Mouse (Mus musculus) liver, embryonic 14.5 days (tissue): ENCODE results near the gene Tnnt3. TPM values are rescaled to one million over a fixed set of nuclear protein-coding genes. Genes with fewer than 3 reads are reported as not detected.

Experiments
- ATAC-seq: fragments of 200-750 bp; cut with Nextera tagmentation; 2 replicates; pipeline ENCODE4 v1.8.0; 2017; ENCODE audit warnings: moderate number of reproducible peaks, mild to moderate bottlenecking, moderate library complexity; ENCODE audit not compliant: insufficient read depth
- DNase-seq, 3 experiments: peaks; one replicate each; pipeline ENCODE4 v3.0.0-alpha.2; 2012 to 2013; ENCODE audit warnings: low read depth in 3 of 3, low spot score in 3 of 3
- H3K27ac ChIP-seq: fragments of 300-500 bp; sonication (generic); 2 replicates; pipeline ENCODE4 v1.5.1; 2014; ENCODE audit warnings: moderate library complexity, mild to moderate bottlenecking, control low read depth, inconsistent platforms
- H3K27me3 ChIP-seq: fragments of 300-500 bp; sonication (generic); 2 replicates; pipeline ENCODE4 v1.6.1; 2014; ENCODE audit warnings: mild to moderate bottlenecking, low read length, moderate library complexity; ENCODE audit not compliant: control insufficient read depth, insufficient read depth
- H3K36me3 ChIP-seq: fragments of 300-500 bp; sonication (generic); replicated peaks from 2 replicates; pipeline ENCODE4 v1.6.1; 2014; ENCODE audit warnings: low read depth; ENCODE audit not compliant: control insufficient read depth, insufficient read depth
- H3K4me1 ChIP-seq, 2 experiments: fragments of 200-500 bp in 1 of 2; fragments of 300-500 bp in 1 of 2; sonication (generic) in 1 of 2; replicated peaks; 2 replicates each; pipeline ENCODE4 v1.6.1; 2012 to 2014; ENCODE audit warnings: antibody characterized with exemption in 1 of 2, inconsistent platforms in 1 of 2, low read length in 1 of 2; ENCODE audit not compliant: control insufficient read depth in 2 of 2, insufficient read depth in 2 of 2
- H3K4me2 ChIP-seq: fragments of 300-500 bp; sonication (generic); 2 replicates; pipeline ENCODE4 v1.6.1; 2014; ENCODE audit warnings: low read depth, mild to moderate bottlenecking, control low read depth, moderate library complexity
- H3K4me3 ChIP-seq, 2 experiments: fragments of 200-500 bp in 1 of 2; fragments of 300-500 bp in 1 of 2; sonication (generic) in 1 of 2; 2 replicates each; pipeline ENCODE4 v1.5.1; 2012 to 2014; ENCODE audit warnings: low read depth in 2 of 2, low read length in 2 of 2, mild to moderate bottlenecking in 2 of 2, control low read depth in 1 of 2, inconsistent platforms in 1 of 2, moderate library complexity in 1 of 2; ENCODE audit not compliant: insufficient read depth in 1 of 2
- H3K9ac ChIP-seq: fragments of 300-500 bp; sonication (generic); replicated peaks from 2 replicates; pipeline ENCODE4 v1.6.1; 2014; ENCODE audit warnings: mild to moderate bottlenecking, control low read depth, moderate library complexity
- H3K9me3 ChIP-seq: fragments of 300-500 bp; sonication (generic); 2 replicates; pipeline ENCODE4 v1.6.1; 2016; ENCODE audit warnings: low read length, mixed read lengths; ENCODE audit not compliant: control insufficient read depth
- CTCF ChIP-seq: IDR thresholded peaks from 2 replicates; pipeline ENCODE4 v1.5.1; 2016; ENCODE audit warnings: antibody characterized with exemption, low read depth, control low read depth
- EP300 ChIP-seq: IDR thresholded peaks from 2 replicates; pipeline ENCODE4 v1.6.1; 2016; ENCODE audit warnings: antibody characterized with exemption, low read depth
- WGBS: fragments of 180-500 bp; shearing (Covaris S2); extraction: QIAGEN DNeasy Blood & Tissue Kit; methylation state at CpG from one replicate; pipeline ENCODE4 v1.1.7; 2014; ENCODE audit not compliant: insufficient replicate concordance; 5-methylcytosine and 5-hydroxymethylcytosine counted together
- polyA plus RNA-seq, 2 experiments: library from polyadenylated mRNA; depleted of rRNA in 1 of 2; stranded (reverse) in 1 of 2; unstranded in 1 of 2; fragments of >200 nt; fragmentation: Nextera tagmentation in 1 of 2; extraction: Ambion mirVana in 1 of 2; gene quantifications; 2 replicates each; pipeline versions ENCODE4 v1.2.1 to v1.2.3; 2012 to 2014

Gene Tnnt3
- polyA plus RNA-seq, 2 experiments: 0.15 to 0.17 TPM

DNA sequence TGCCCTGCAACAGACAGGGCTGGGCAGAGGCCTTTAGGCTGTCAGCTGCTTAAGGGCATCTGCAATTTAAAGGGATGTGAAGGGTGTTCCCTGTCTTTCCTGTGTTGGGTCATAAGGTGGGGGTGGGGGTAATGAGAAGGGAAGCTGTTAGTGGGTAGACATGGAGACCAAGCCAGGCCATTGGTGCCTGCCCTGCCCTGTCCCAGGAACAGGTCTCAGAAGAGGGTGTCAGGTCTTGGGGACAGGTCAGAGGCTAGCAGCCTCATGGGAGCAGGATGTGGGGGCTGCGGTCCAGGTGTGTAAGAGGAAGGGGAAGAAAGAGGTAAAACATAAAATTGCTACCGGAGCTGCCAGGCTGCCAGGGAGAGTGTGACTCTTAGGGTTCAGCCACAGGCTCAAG lies 37.2 kb upstream of the Tnnt3 start:
- Histone ChIP-seq H3K4me2 (no peak overlapping the region), H3K4me1 (peaks cover 0 to 17% of the 10 kb centered on the region in 2 experiments; a peak in 2 of 4 replicates), H3K9ac (no peak overlapping the region), H3K27me3 (no peaks in the 10 kb centered on the region), H3K9me3 (no peaks in the 10 kb centered on the region), H3K36me3 (no peaks in the 10 kb centered on the region), H3K4me3 (no peak overlapping the region), H3K27ac (no peak overlapping the region)
- TF ChIP-seq CTCF (no peak), EP300 (no peak)
- DNase-seq (no peak), ATAC-seq (no peak)
- 42% methylated on average over 2 of the region's 2 CpGs for WGBS

DNA sequence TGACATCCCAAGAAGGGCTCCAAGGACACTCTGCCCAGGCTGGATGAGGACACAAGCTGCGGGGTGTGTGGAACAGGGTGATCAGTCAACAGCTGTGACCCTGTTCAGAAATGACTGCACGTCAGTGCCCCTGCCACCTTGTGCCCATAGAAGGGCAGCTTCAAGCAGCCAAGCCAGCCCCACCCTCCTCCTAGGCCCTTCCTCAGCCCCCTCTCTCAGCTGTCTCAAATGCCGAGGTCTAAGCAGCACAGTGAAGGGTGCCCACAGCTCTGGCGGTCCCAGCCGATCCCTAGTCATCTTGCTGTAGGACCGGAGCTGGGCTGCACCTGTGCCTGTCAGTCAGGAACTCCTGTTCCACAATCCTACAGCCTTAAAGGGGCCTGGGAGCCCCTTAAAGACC lies 36.4 kb upstream of the Tnnt3 start:
- 67% methylated on average over 6 of the region's 6 CpGs for WGBS
- H3K36me3 ChIP-seq: no peaks in the 10 kb centered on the region
- H3K27ac ChIP-seq: no peak overlapping the region
- no peak overlapping the region for H3K9ac ChIP-seq
- no peak for DNase-seq
- no peak for ATAC-seq
- no peaks in the 10 kb centered on the region for H3K9me3 ChIP-seq
- H3K27me3 ChIP-seq: no peaks in the 10 kb centered on the region
- TF ChIP-seq CTCF: no peak
- TF ChIP-seq EP300: no peak
- no peak overlapping the region; the same call in 1 of the 2 replicates for H3K4me2 ChIP-seq
- H3K4me3 ChIP-seq: no peak overlapping the region
- H3K4me1 ChIP-seq: peaks cover 0 to 14% of the 10 kb centered on the region in 2 experiments; a peak in 2 of 4 replicates

DNA sequence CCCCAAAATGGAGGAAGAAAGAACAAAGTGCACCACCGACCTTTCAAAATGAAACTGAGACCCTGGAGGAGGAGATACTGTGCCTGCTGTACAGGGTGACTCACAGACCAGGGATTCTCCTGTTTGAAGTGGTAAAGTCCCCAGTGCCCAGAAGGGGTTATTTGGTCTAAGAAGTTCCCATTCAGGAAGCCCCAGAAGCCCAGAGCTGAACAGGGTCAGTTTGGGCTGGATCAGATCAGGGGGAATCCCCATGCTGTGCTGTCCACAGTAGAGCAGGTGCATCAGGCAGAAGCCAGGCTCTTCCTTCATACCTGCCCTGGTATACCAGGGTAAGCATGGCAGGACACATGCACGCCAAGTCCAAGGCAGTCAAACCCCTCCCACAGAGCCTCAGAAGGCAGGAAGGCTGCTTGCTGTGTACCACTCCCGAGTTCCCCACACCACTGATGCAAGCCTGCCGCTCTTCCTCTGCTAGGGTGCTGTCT lies 36.0 kb upstream of the Tnnt3 start:
- ATAC-seq (no peak), DNase-seq (no peak)
- TF ChIP-seq EP300 (no peak), CTCF (no peak)
- Histone ChIP-seq H3K36me3 (no peaks in the 10 kb centered on the region), H3K27me3 (no peaks in the 10 kb centered on the region), H3K4me1 (peaks cover 0 to 11% of the 10 kb centered on the region in 2 experiments; a peak in 2 of 4 replicates), H3K4me3 (no peak overlapping the region), H3K27ac (no peak overlapping the region), H3K9ac (no peak overlapping the region), H3K9me3 (no peaks in the 10 kb centered on the region), H3K4me2 (no peak overlapping the region)
- WGBS: 34% methylated on average over 4 of the region's 4 CpGs

DNA sequence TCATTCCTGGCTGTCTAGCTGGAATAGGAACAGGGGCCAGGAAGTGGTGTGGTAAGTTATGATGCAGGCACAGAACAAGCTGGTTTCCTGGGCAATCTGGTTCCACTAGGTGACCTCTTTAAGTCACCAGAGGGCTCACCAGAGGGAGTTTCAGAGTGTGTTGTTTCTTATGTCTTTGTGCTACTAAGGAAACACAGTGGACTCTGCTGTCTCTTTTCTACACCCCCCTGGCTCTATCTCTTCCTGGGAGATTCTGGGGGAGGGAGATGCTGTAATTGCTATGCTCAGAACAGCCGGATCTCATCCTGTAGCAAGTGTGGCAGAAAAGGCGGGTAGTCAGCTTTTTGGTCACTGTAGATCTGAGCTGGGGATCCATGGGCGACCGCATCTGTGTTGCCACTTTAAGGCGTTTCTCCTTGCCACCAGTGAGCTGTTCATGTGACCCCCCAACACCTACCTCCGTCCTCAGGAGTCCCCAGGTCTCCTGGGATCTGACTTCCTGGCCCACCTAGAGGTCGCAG lies 28.4 kb upstream of the Tnnt3 start:
- no peak for TF ChIP-seq CTCF
- H3K27me3 ChIP-seq: no peaks in the 10 kb centered on the region
- no peak overlapping the region for H3K4me3 ChIP-seq
- WGBS: 61% methylated on average over 7 of the region's 7 CpGs
- ATAC-seq (no peak), DNase-seq (no peak)
- 0 out of 4 replicates have a peak, but pooled peaks cover 0 to 5% of the 10 kb centered on the region in 2 experiments for H3K4me1 ChIP-seq
- H3K9me3 ChIP-seq: no peaks in the 10 kb centered on the region
- no peak overlapping the region for H3K27ac ChIP-seq
- H3K4me2 ChIP-seq: no peak overlapping the region
- no peak overlapping the region for H3K9ac ChIP-seq
- no peaks in the 10 kb centered on the region for H3K36me3 ChIP-seq

DNA sequence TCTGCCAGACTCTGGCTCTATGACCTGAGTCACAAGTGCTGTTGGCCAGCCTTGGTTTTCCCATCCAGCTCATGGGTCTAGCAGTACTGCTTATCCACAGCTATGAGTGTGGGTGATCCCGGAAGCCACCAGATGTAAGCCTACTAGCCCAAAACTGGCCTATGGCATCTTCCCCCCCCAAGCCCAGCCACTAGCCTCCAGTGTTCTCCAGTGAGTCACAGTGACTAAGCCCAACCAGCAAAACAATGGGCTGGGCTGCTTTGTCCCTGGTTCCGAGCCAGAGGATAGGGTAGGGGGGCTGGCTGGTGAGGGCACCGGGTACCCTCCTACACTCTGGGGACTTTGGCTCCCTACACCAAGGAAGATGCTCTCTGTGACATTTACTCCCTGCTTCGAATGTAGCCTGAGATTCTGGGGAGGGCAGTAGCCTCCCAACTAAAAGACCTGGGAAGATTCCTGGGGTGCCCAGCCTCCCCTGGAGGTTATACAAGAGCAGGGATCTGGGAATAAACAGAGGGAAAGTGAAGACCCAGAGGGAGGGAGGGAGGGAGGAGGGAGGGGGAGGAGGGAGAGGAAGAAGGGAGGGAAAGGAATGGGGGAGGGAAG lies 27.7 kb upstream of the Tnnt3 start:
- Histone ChIP-seq H3K36me3 (no peaks in the 10 kb centered on the region), H3K27ac (no peak overlapping the region), H3K4me3 (no peak overlapping the region), H3K27me3 (no peaks in the 10 kb centered on the region), H3K9ac (no peak overlapping the region), H3K4me1 (0 out of 4 replicates have a peak, but pooled peaks cover 0 to 5% of the 10 kb centered on the region in 2 experiments), H3K4me2 (no peak overlapping the region), H3K9me3 (no peaks in the 10 kb centered on the region)
- no peak for ATAC-seq
- no peak for DNase-seq
- 21% methylated on average over 4 of the region's 4 CpGs for WGBS
- no peak for TF ChIP-seq CTCF
- no peak for TF ChIP-seq EP300
